Mouse (Mus musculus): ENCODE data around the gene Vmn1r114. TPM values are rescaled to one million over a fixed set of nuclear protein-coding genes. Genes with fewer than 3 reads are reported as not detected.
"Not testable (repeated sequence)": the region's sequence is repeated elsewhere in the genome, so short reads cannot be mapped to it uniquely, and the experiment has no call there.

The Vmn1r114 gene
- polyA plus RNA-seq (2015; fragmentation: Nextera tagmentation; extraction: Ambion mirVana), result not detected in 2 replicates

DNA sequence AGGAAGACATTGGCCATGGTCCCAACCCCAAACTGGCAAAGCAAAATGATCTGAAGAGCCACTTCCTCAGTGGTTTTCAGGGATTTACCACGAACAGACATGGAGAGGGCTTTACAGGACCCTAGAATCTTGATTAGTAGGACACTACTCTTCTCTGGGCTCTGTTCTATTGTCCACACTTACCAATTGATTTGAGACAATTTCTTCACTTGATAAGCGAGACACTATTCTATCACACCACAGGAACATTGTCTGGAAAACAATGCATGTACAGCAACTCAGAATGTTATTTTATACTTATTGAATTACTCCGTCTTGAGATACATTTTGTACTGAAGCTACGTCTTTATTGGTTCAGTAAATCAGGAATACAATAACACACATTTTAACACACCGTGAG lies at the start of gene Vmn1r114:
Vmn1r114 (minus strand) TSS at position 101 of the 400 bp plus-strand sequence.
- WGBS, result no CpG with 5 or more reads among the region's 5 CpGs
- not testable (repeated sequence) for H3K4me1 ChIP-seq; H3K27ac ChIP-seq; H3K9me3 ChIP-seq; ATAC-seq (ENCODE audit: insufficient number of reproducible peaks, insufficient read depth, low FRiP score, low TSS enrichment, low read depth); H3K27me3 ChIP-seq; H3K4me2 ChIP-seq; H3K36me3 ChIP-seq; H3K9ac ChIP-seq; H3K4me3 ChIP-seq

- not testable (repeated sequence) for H3K27ac ChIP-seq; H3K4me3 ChIP-seq; H3K4me1 ChIP-seq; ATAC-seq (ENCODE audit: insufficient number of reproducible peaks, insufficient read depth, low FRiP score, low TSS enrichment, low read depth); H3K9me3 ChIP-seq; H3K36me3 ChIP-seq; H3K4me2 ChIP-seq; H3K9ac ChIP-seq; H3K27me3 ChIP-seq
- WGBS, result 100% methylated on average over 1 of the region's 3 CpGs
Measured at GRCm38 (mm10) chr7:20844885-20845284, 32.9 kb upstream of the Vmn1r114 start, which contains the start of gene Vmn1r115. Gene Vmn1r115, minus strand, starts transcription at chr7:20844985.

DNA sequence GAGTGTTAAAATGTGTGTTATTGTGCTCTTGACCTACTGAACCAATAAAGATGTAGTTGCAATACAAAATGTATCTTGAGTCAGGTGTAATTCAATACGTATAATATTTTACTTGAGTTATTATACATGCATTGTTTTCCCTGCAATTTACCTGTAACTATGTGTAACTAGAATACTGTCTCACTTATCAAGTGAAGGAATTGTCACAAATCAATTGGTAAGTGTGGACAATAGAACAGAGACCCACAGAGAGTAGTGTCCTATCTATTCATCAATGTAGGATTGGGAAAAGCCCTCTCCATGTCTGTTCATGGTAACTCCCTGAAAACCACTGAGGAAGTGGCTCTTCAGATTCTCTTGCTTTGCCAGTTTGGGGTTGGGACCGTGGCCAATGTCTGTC lies 25.0 kb downstream of the Vmn1r114 start, which contains the start of gene Vmn1r113:
Vmn1r113 (plus strand) TSS at position 301 of the 400 bp plus-strand sequence.
- not testable (repeated sequence) for H3K4me1 ChIP-seq, H3K36me3 ChIP-seq

DNA sequence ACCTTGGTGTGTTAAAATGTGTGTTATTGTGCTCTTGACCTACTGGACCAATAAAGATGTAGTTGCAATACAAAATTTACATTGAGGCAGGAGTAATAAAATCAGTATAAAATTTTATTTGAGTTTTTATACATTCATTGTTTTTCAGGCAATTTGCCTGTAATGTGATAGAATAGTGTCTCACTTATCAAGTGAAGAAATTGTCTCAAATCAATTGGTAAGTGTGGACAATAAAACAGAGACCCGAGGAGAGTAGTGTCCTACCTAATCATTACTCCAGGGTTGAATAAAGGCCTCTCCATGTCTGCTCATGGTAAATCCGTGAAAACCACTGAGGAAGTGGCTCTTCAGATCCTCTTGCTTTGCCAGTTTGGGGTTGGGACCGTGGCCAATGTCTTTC lies 41.1 kb downstream of the Vmn1r114 start, which contains the start of gene Vmn1r112:
Vmn1r112 (plus strand) TSS at position 301 of the 400 bp plus-strand sequence.
- not testable (repeated sequence) for H3K27me3 ChIP-seq; H3K4me2 ChIP-seq; H3K9me3 ChIP-seq; H3K36me3 ChIP-seq; H3K4me3 ChIP-seq; H3K27ac ChIP-seq; H3K4me1 ChIP-seq; ATAC-seq (ENCODE audit: insufficient number of reproducible peaks, insufficient read depth, low FRiP score, low TSS enrichment, low read depth); H3K9ac ChIP-seq
- WGBS, result no CpG with 5 or more reads among the region's 3 CpGs

More for the DNA sequence above, 25.0 kb downstream of the Vmn1r114 start, which contains the start of gene Vmn1r113:
- H3K9me3 ChIP-seq; H3K9ac ChIP-seq; H3K4me3 ChIP-seq; H3K27me3 ChIP-seq; H3K27ac ChIP-seq; ATAC-seq (ENCODE audit: insufficient number of reproducible peaks, insufficient read depth, low FRiP score, low TSS enrichment, low read depth); H3K4me2 ChIP-seq: not testable (repeated sequence)
- WGBS, result 55% methylated on average over 2 of the region's 2 CpGs

Other genes with a start within 250 kb of the Vmn1r114 start
- not detected in 2 replicates for gene Gm4141, start 235.9 kb downstream of the Vmn1r114 start, polyA plus RNA-seq (2015; fragmentation: Nextera tagmentation; extraction: Ambion mirVana)
- not detected in 2 replicates for gene Gm4513, start 213.2 kb downstream of the Vmn1r114 start, polyA plus RNA-seq (2015; fragmentation: Nextera tagmentation; extraction: Ambion mirVana)
- not detected in 2 replicates for gene Vmn1r107, start 143.3 kb downstream of the Vmn1r114 start, polyA plus RNA-seq (2015; fragmentation: Nextera tagmentation; extraction: Ambion mirVana)
- not detected in 2 replicates for gene Vmn1r111, start 109.0 kb downstream of the Vmn1r114 start, polyA plus RNA-seq (2015; fragmentation: Nextera tagmentation; extraction: Ambion mirVana)
- not detected in 2 replicates for gene Gm10668, start 81.6 kb downstream of the Vmn1r114 start, polyA plus RNA-seq (2015; fragmentation: Nextera tagmentation; extraction: Ambion mirVana)
- gene Vmn1r112, start 41.0 kb downstream of the Vmn1r114 start, polyA plus RNA-seq (2015; fragmentation: Nextera tagmentation; extraction: Ambion mirVana), result not detected in 2 replicates
- gene Vmn1r113, start 24.9 kb downstream of the Vmn1r114 start, polyA plus RNA-seq (2015; fragmentation: Nextera tagmentation; extraction: Ambion mirVana), result not detected in 2 replicates
- gene Vmn1r115, start 32.8 kb upstream of the Vmn1r114 start, polyA plus RNA-seq (2015; fragmentation: Nextera tagmentation; extraction: Ambion mirVana), result not detected in 2 replicates
- not detected in 2 replicates for gene Vmn1r116, start 60.1 kb upstream of the Vmn1r114 start, polyA plus RNA-seq (2015; fragmentation: Nextera tagmentation; extraction: Ambion mirVana)
- not detected in 2 replicates for gene Vmn1r117, start 71.9 kb upstream of the Vmn1r114 start, polyA plus RNA-seq (2015; fragmentation: Nextera tagmentation; extraction: Ambion mirVana)
- gene Vmn1r118, start 100.2 kb upstream of the Vmn1r114 start, polyA plus RNA-seq (2015; fragmentation: Nextera tagmentation; extraction: Ambion mirVana), result not detected in 2 replicates
- not detected in 2 replicates for gene Vmn1r119, start 200.3 kb upstream of the Vmn1r114 start, polyA plus RNA-seq (2015; fragmentation: Nextera tagmentation; extraction: Ambion mirVana)
- not detected in 2 replicates for gene Vmn1r120, start 241.6 kb upstream of the Vmn1r114 start, polyA plus RNA-seq (2015; fragmentation: Nextera tagmentation; extraction: Ambion mirVana)

Measured in embryonic facial prominence, embryonic 13.5 days (tissue).